Mouse (Mus musculus) lung, postnatal 0 days (tissue): ENCODE data around the gene Gm39653.

Experiments used
- CTCF ChIP-seq: IDR thresholded peaks from 2 replicates; pipeline ENCODE4 v1.5.1; 2016; ENCODE audit warnings: antibody characterized with exemption, mild to moderate bottlenecking
- EP300 ChIP-seq: IDR thresholded peaks from 2 replicates; pipeline ENCODE4 v1.6.1; 2016; ENCODE audit warnings: antibody characterized with exemption, mild to moderate bottlenecking, control low read depth

- no peak for TF ChIP-seq CTCF
- TF ChIP-seq EP300, result no peak
Observed at GRCm38 (mm10) chr1:63572229-63572628, 43.5 kb upstream of the Gm39653 start.
